Mouse (Mus musculus): ENCODE data around the gene Adgrb3. TPM values are rescaled to one million over a fixed set of nuclear protein-coding genes. Genes with fewer than 3 reads are reported as not detected.

Adgrb3 gene
- polyA plus RNA-seq, 1 experiment from 2014 or later: 0.70 TPM

DNA sequence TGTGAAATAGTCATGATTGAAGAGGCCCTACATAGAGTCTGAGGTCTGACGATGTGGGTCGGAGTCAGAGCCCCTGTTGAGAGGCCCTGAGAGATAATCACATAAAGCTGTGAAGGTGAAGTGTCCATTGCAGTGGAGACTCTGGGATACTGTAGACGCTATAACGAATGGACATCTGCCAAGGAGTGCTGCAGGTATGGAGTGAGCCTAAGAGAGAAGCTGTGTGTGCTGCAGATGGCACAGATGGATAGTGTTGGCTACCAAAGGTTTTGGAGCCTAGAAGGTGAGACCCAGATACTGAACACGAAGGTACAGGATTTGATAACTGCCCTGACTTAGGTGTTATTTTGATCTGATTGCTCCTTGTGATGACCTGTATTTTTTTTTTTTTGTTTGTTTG is 474.0 kb downstream of the Adgrb3 start:
- H3K27me3 ChIP-seq: no peaks in the 10 kb centered on the region
- no peaks in the 10 kb centered on the region for H3K4me1 ChIP-seq
- no peak overlapping the region for H3K4me3 ChIP-seq (replicated peaks)
- H3K9ac ChIP-seq: no peak overlapping the region
- H3K9me3 ChIP-seq (replicated peaks): no peaks in the 10 kb centered on the region
- 87% methylated on average over 5 of the region's 5 CpGs for WGBS
- no peak for ATAC-seq (replicated peaks; ENCODE audit: low FRiP score)
- no peak overlapping the region for H3K4me2 ChIP-seq
- H3K27ac ChIP-seq: no peak overlapping the region
- no peaks in the 10 kb centered on the region for H3K36me3 ChIP-seq

DNA sequence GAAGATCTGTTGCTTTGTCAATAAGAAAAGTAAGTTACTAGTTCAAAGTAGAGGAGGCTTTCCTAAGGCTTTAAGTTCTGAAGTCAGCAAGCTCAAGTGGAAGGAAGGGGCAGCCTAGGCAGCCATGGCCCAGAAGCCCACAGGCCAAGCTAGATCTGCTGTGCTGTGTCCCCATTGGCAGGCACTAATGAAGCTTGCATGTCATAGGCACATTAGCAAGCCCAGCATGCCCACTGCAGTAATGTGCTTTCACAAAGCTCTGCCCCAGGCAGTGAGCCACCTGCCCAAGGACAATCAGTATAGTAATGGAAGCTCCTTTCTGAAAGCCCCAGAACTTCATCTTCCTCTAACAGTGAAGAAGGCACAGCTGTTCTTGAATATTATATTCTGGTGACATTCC is 484.6 kb downstream of the Adgrb3 start:
- no peak overlapping the region for H3K9ac ChIP-seq
- H3K27ac ChIP-seq: no peak overlapping the region
- H3K9me3 ChIP-seq (replicated peaks): no peaks in the 10 kb centered on the region
- no peak overlapping the region for H3K4me3 ChIP-seq (replicated peaks)
- H3K4me1 ChIP-seq: no peaks in the 10 kb centered on the region
- H3K27me3 ChIP-seq: no peaks in the 10 kb centered on the region
- H3K4me2 ChIP-seq: no peak overlapping the region
- ATAC-seq (replicated peaks; ENCODE audit: low FRiP score): no peak
- H3K36me3 ChIP-seq: no peaks in the 10 kb centered on the region

DNA sequence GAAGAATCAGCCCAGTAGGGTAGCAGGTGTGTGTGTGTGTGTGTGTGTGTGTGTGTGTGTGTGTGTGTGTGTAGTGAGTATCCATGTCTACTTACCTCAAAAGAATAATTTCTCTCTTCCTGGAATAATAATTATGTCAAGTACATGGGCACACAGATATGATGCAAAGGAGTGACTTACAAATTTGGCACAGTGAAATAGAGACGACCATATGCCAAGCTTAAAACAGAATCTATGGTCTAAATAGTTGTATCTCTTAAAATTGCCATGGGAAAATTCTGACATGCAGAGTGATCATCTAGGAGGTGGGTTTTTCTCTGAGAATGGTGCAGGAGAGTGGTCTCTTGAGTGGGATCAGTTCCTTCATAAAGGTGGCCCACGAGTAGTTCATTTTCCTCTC is 504.1 kb downstream of the Adgrb3 start:
- Histone ChIP-seq H3K9me3 (replicated peaks) (no peaks in the 10 kb centered on the region), H3K4me1 (no peaks in the 10 kb centered on the region), H3K4me2 (no peak overlapping the region), H3K36me3 (no peaks in the 10 kb centered on the region), H3K9ac (no peak overlapping the region), H3K27me3 (no peaks in the 10 kb centered on the region), H3K4me3 (replicated peaks) (no peak overlapping the region), H3K27ac (no peak overlapping the region)
- no peak for ATAC-seq (replicated peaks; ENCODE audit: low FRiP score)
- 80% methylated on average over 2 of the region's 2 CpGs for WGBS

DNA sequence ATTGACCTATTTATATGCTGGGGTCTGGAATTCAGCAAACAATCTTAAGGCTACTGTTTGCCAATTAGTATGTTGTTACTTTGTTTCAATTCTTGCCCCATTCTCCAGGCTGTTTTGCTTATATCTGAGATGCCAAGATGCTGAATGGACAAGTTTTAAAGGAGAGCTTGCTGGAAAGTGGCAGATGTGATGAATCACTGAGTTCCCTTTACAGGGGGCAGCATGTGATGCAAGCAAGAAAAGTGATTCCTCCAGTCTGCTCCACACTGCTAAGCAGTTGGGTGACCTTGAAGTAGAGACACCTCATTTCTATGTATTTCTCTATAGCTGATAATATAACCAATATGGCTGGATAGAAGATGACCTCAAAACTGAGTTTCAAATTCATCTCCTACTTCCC is 512.4 kb downstream of the Adgrb3 start:
- H3K9me3 ChIP-seq (replicated peaks): no peaks in the 10 kb centered on the region
- no peaks in the 10 kb centered on the region for H3K4me1 ChIP-seq
- no peak overlapping the region for H3K4me2 ChIP-seq
- no peak overlapping the region for H3K4me3 ChIP-seq (replicated peaks)
- no peak for ATAC-seq (replicated peaks; ENCODE audit: low FRiP score)
- H3K27ac ChIP-seq: no peak overlapping the region
- H3K36me3 ChIP-seq: no peaks in the 10 kb centered on the region
- no peaks in the 10 kb centered on the region for H3K27me3 ChIP-seq
- H3K9ac ChIP-seq: no peak overlapping the region

DNA sequence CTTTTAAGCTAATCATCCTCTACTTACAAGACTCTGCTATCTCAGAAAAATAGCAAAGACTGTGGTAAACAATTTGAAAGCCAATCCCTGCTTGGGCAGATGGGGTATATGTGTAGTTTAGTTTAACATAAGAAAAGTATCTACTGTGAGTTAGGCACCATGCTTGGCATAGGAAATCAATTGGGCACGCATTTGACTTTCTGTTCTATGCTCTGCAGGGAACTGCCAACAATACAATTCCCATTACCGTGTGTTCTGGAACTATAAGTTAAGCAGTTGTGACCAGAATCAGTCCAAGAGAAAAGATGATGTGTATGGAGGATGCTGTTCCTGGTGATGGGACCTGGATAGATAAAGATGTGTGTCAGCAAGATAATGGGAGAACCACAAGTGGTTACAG is 517.2 kb downstream of the Adgrb3 start:
- H3K4me2 ChIP-seq: no peak overlapping the region
- WGBS: 84% methylated on average over 2 of the region's 2 CpGs

DNA sequence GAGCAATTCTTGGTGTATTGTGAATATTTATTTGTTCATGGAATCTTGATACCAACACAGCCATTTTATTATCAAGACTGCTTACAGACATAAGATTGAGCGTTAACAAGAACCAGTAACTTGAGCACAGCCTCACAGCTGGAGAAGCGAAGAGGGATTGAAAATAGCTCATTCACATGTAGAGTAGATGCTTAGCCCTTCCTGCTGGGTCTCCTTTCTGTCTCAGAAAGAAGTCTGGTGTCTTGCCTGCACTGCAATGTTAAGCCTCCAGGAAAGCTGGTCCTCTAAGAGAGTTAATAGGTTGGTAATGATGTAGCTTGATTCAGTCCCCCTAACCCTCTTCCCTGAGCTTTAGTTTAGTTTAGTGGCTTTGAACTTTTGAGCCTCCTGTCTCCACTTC is 519.4 kb downstream of the Adgrb3 start:
- ATAC-seq (replicated peaks; ENCODE audit: low FRiP score): no peak
- no peaks in the 10 kb centered on the region for H3K27me3 ChIP-seq
- no peak overlapping the region for H3K27ac ChIP-seq
- no peaks in the 10 kb centered on the region for H3K4me1 ChIP-seq
- no peaks in the 10 kb centered on the region for H3K36me3 ChIP-seq
- 39% methylated on average over 2 of the region's 2 CpGs for WGBS
- H3K4me2 ChIP-seq: no peak overlapping the region
- H3K9me3 ChIP-seq (replicated peaks): no peaks in the 10 kb centered on the region
- H3K4me3 ChIP-seq (replicated peaks): no peak overlapping the region
- no peak overlapping the region for H3K9ac ChIP-seq

More for the DNA sequence above, 517.2 kb downstream of the Adgrb3 start:
- H3K4me1 ChIP-seq: no peaks in the 10 kb centered on the region
- ATAC-seq (replicated peaks; ENCODE audit: low FRiP score): no peak
- H3K36me3 ChIP-seq: no peaks in the 10 kb centered on the region
- no peaks in the 10 kb centered on the region for H3K9me3 ChIP-seq (replicated peaks)
- no peak overlapping the region for H3K4me3 ChIP-seq (replicated peaks)
- H3K27ac ChIP-seq: no peak overlapping the region
- H3K9ac ChIP-seq: no peak overlapping the region
- H3K27me3 ChIP-seq: no peaks in the 10 kb centered on the region

DNA sequence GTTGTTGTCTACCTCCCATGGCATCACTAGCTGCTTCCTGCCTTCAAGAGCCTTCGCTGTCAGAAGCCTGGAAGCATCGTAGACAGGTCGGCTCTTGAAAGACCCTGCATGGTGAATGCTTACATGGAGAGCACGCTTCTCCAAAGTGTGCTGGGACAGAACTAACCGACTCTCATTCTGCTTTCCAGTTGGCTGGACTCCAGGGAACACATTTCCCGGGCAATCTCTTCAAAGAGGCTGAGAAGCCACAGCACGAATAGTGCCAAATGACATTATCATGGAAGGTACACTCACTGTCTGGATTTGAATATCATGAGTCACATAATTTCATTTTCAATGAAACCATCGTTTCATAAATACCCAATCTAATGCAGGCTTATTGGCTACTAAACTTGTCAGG is 548.0 kb downstream of the Adgrb3 start:
- WGBS: 79% methylated on average over 8 of the region's 8 CpGs
- no peak overlapping the region for H3K4me2 ChIP-seq
- no peaks in the 10 kb centered on the region for H3K4me1 ChIP-seq
- H3K27ac ChIP-seq: no peak overlapping the region
- H3K4me3 ChIP-seq (replicated peaks): no peak overlapping the region
- no peaks in the 10 kb centered on the region for H3K27me3 ChIP-seq
- H3K9me3 ChIP-seq (replicated peaks): no peaks in the 10 kb centered on the region
- ATAC-seq (replicated peaks; ENCODE audit: low FRiP score): no peak
- no peaks in the 10 kb centered on the region for H3K36me3 ChIP-seq
- no peak overlapping the region for H3K9ac ChIP-seq

DNA sequence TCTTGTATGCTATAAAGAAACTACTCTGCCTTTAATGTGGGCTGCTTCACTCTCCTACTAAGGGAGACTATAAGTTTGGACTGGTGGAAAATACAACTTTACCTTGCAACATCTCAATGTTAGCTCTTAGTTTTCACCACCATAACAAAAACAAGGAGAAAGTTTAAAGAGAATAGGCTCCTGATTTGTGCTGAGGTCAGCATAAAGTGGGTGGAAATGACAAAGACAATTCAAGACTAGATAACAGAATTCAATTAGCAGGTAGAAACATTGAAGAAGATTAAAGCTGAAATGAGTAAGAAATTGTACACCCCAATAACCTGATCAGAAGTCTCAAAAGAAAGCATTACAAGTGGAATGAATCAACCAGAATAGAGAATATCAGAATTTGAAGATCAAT is 578.9 kb downstream of the Adgrb3 start:
- Histone ChIP-seq H3K27me3 (no peaks in the 10 kb centered on the region), H3K9me3 (replicated peaks) (no peaks in the 10 kb centered on the region), H3K9ac (no peak overlapping the region), H3K4me1 (no peaks in the 10 kb centered on the region), H3K27ac (no peak overlapping the region), H3K4me3 (replicated peaks) (no peak overlapping the region), H3K4me2 (no peak overlapping the region), H3K36me3 (no peaks in the 10 kb centered on the region)
- no peak for ATAC-seq (replicated peaks; ENCODE audit: low FRiP score)

DNA sequence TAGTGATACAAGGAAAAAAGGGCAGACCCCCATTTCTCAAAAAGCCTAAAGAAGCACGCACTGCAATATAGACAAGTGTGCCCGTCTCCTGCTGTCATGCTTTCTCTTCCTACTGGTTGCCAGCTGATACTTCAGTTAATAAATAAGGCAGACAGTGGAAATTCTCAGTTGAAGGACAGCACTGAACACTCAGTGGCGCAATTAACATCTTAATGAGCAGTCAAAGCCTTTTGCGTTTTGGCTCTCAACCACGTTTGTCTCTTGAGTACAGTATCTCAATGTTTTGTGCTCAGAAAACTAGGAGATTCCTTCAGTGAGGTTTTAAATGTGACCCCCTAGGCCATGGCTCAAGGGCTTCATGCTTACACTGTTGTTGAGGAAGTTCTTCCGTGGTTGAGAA is 587.1 kb downstream of the Adgrb3 start:
- H3K4me1 ChIP-seq: no peaks in the 10 kb centered on the region
- no peak overlapping the region for H3K4me2 ChIP-seq
- no peaks in the 10 kb centered on the region for H3K36me3 ChIP-seq
- ATAC-seq (replicated peaks; ENCODE audit: low FRiP score): no peak
- no peak overlapping the region for H3K4me3 ChIP-seq (replicated peaks)
- no peaks in the 10 kb centered on the region for H3K9me3 ChIP-seq (replicated peaks)
- H3K27me3 ChIP-seq: no peaks in the 10 kb centered on the region
- 80% methylated on average over 6 of the region's 6 CpGs for WGBS
- no peak overlapping the region for H3K9ac ChIP-seq
- no peak overlapping the region for H3K27ac ChIP-seq

DNA sequence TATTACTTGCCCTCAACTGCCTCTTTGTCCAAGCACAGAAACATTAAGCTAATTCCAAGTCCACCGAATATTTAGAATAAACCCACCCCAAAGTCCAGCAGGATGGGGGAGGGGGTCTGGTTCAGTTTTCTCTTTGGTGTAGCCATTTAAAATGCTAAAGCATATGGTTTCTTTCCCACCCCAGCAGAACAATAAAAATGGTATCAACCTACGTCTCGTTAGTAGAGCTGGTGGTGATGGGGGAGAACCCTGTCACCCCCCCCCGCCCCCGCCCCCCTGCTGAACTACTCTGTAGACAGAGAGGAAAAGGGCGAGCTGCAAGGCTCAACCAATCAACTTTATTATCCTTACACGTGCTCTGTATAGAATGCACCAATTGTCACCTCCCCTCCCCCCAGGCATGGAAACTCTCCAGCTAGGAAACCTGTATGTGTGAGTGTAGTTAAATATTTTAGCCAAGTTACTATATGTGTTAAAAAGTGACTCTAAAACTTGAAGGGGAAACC is 600.2 kb downstream of the Adgrb3 start:
- Histone ChIP-seq H3K4me3 (replicated peaks) (no peak overlapping the region), H3K27ac (no peak overlapping the region), H3K9ac (no peak overlapping the region), H3K27me3 (no peaks in the 10 kb centered on the region), H3K36me3 (no peaks in the 10 kb centered on the region), H3K4me1 (0 out of 2 replicates have a peak, but pooled peaks cover 4% of the 10 kb centered on the region), H3K4me2 (no peak overlapping the region), H3K9me3 (replicated peaks) (no peaks in the 10 kb centered on the region)
- no peak for ATAC-seq (replicated peaks; ENCODE audit: low FRiP score)
- WGBS: 17% methylated on average over 7 of the region's 7 CpGs

DNA sequence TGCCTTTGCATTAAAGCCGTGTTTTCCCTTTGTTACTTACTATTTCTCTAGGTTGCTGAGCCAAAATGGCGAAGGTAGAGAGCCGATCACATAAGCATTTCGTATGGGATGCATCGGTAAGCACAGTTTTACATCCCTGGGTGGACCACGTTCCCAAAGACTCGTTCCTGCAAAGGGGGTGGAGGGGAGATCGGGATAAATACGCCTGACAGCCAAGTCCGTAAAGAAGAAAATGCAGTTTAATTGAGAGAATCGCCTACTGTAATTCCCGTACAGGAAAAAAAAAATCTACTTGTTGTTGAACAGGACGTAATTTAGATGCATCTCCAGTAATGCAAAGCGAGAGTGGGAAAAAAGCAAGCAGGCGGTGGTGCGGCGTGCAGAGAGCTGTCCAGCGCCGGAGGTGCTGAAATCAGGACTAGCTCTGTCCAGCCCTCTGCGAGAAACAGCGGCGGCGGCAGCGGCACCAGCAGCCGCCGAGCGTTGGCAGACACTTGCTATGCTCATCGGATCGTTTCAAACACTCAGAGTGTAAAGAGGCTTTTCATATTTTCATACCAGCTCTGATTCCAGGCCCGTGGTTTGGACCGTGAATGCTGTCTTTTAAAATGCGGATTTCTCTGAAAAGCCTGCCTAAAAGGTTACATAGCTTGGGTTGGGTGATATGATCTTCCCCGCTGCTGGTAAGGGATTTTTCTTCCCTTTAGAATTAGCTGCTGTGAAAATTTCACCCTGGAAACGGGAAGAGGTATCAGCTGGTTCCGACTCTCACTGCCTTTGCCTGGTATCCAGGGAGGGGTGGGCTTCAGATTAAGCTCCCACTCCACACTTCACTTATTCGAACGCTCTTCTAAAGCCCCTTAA is 600.9 kb downstream of the Adgrb3 start:
- peak; percentile 93 for ATAC-seq (replicated peaks; ENCODE audit: low FRiP score)
- H3K36me3 ChIP-seq: no peaks in the 10 kb centered on the region
- H3K27ac ChIP-seq: no peak overlapping the region
- H3K4me3 ChIP-seq (replicated peaks): peak overlapping the region; percentile 23
- no peaks in the 10 kb centered on the region for H3K27me3 ChIP-seq
- peak overlapping the region; percentile 54 for H3K4me2 ChIP-seq
- 0 out of 2 replicates have a peak, but pooled peaks cover 4% of the 10 kb centered on the region for H3K4me1 ChIP-seq
- no peak overlapping the region for H3K9ac ChIP-seq
- H3K9me3 ChIP-seq (replicated peaks): no peaks in the 10 kb centered on the region
- 6% methylated on average over 37 of the region's 37 CpGs for WGBS

DNA sequence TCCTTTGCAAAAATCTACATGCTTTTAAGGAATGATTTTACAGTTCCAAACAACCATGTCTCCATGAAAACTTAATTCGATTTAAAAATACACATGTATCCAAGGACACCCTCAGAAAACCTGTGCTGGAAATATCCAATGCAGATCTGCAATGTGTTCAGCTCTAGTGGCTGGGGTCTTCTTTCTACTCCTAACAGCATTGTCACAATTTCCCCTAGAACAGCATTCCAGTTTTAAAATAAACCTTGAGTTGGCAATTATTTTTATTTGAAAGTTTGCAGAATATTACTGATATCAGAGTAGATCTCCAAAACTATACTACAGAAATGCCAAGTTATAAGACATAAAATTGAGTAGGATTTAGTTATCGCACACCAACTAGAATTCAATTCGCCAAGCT is 601.6 kb downstream of the Adgrb3 start:
- no peak for ATAC-seq (replicated peaks; ENCODE audit: low FRiP score)
- no peaks in the 10 kb centered on the region for H3K9me3 ChIP-seq (replicated peaks)
- H3K27ac ChIP-seq: no peak overlapping the region
- H3K4me3 ChIP-seq (replicated peaks): no peak overlapping the region
- H3K4me1 ChIP-seq: 0 out of 2 replicates have a peak, but pooled peaks cover 4% of the 10 kb centered on the region
- peak overlapping the region; percentile 54; the same call in 1 of the 2 replicates for H3K4me2 ChIP-seq
- 49% methylated on average over 3 of the region's 3 CpGs for WGBS
- H3K9ac ChIP-seq: no peak overlapping the region
- no peaks in the 10 kb centered on the region for H3K36me3 ChIP-seq
- no peaks in the 10 kb centered on the region for H3K27me3 ChIP-seq

DNA sequence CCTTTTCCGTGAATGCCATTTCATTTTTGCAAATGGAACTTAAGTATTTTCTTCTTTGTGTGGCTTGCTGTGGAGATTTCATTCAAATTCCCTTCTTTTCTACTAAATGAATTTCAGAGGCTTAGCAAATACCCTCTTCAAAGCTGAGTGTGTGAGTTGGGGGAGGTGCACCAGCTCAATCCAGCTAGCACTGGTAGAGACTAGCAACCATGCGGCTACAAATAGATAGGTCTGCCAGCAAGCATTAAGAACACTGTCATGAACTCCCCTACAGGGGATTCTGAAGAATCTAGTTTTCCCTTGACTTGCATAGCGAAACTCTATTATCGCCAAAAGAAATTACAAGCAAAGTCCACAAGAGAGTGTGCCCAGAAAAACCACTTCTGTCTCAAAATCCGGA is 624.9 kb downstream of the Adgrb3 start:
- 58% methylated on average over 5 of the region's 5 CpGs for WGBS
- no peak for ATAC-seq (replicated peaks; ENCODE audit: low FRiP score)

More for the DNA sequence above, 624.9 kb downstream of the Adgrb3 start:
- Histone ChIP-seq H3K4me3 (replicated peaks) (no peak overlapping the region), H3K36me3 (no peaks in the 10 kb centered on the region), H3K4me1 (no peaks in the 10 kb centered on the region), H3K9me3 (replicated peaks) (no peaks in the 10 kb centered on the region), H3K4me2 (no peak overlapping the region), H3K9ac (no peak overlapping the region), H3K27ac (no peak overlapping the region), H3K27me3 (no peaks in the 10 kb centered on the region)
